Mouse (Mus musculus) olfactory bulb, adult 2 months (tissue): Measurements from ENCODE around the gene C1qtnf1.

Experiments used
- CTCF ChIP-seq: fragments of 200-500 bp; IDR thresholded peaks from 2 replicates; pipeline ENCODE4 v1.5.1; 2012; ENCODE audit warnings: low read depth, mild to moderate bottlenecking, low read length, moderate library complexity; ENCODE audit not compliant: insufficient read depth
- POLR2A ChIP-seq: fragments of 200-500 bp; IDR thresholded peaks from 2 replicates; pipeline ENCODE4 v1.6.1; 2012; ENCODE audit warnings: mild to moderate bottlenecking, low read depth, low read length, moderate library complexity; ENCODE audit not compliant: insufficient read depth

GRCm38 (mm10) chr11:118471676-118472075 lies 43.7 kb downstream of the C1qtnf1 start:
- no peak for TF ChIP-seq CTCF
- TF ChIP-seq POLR2A, result no peak
